Mouse (Mus musculus) ES-E14 (cell line): ENCODE measurements around the gene Ifngr1.

ENCODE experiments used
- CHD2 ChIP-seq: IDR thresholded peaks from 2 replicates; pipeline ENCODE4 v1.6.1; 2014; ENCODE audit warnings: mild to moderate bottlenecking, low read depth, low read length, inconsistent platforms
- HCFC1 ChIP-seq: IDR thresholded peaks from 2 replicates; pipeline ENCODE4 v1.6.1; 2012; ENCODE audit warnings: low read length, inconsistent platforms, borderline replicate concordance; ENCODE audit not compliant: insufficient read depth
- ZNF384 ChIP-seq: IDR thresholded peaks from 2 replicates; pipeline ENCODE4 v1.6.1; 2012; ENCODE audit warnings: low read depth, low read length, inconsistent platforms

DNA sequence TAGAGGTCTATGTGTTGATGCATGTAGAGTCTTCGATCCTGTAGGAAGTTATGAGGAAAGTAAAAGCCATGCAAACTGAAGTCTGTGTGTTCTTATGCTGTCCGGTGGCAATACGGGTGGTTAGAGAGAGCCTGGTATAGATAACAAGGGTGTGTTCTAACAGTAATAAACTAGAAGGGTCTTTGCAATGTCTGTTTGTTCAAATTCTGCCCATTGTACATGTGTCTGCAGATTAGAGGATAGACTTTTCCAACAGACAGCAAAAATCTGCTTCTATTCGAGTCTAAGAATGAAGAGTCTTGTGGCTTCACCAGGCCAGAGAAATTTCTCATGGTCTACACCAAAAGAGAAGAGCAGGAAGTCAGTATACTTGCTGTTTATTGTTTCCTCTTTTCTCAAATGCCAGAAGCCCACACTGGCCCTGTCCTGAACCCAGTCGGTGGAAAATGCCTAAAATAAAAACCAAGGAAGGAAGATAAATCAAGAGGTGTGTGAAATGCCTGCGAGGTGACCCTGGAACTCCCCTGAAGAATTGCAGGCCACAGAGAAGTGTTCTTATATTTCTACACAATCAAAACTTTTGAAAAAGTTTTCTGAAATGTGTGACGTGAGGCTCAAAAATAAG, 8.8 kb upstream of the Ifngr1 start:
- no peak for TF ChIP-seq CHD2
- no peak for TF ChIP-seq ZNF384
- TF ChIP-seq HCFC1: no peak
